Mouse (Mus musculus): ENCODE data around the gene Sox5. TPM values are rescaled to one million over a fixed set of nuclear protein-coding genes. Genes with fewer than 3 reads are reported as not detected.

The Sox5 gene
- 10 to 100 TPM; 15.5 to 16.1 TPM for total RNA-seq (2021)
- long read RNA-seq, experiment 1, partial matches to known transcripts = 1 of 1 reads
- long read RNA-seq, experiment 1, other reads (novel, unspliced or antisense) = 0 of 1 reads
- long read RNA-seq, experiment 2, partial matches to known transcripts = 1 of 6 reads
- long read RNA-seq, experiment 2, other reads (novel, unspliced or antisense) = 4 of 6 reads

GRCm38 (mm10) chr6:144781431-144782030, at the start of gene Sox5:
Gene Sox5, minus strand, starts transcription at chr6:144781977.
- DNase-seq (ENCODE audit: low spot score in 2 of 2) = peak; percentile 20 to 33

- DNase-seq (ENCODE audit: low spot score in 2 of 2) = no peak
These were observed 43.3 kb upstream of the Sox5 start for GRCm38 (mm10) chr6:144825018-144825602.

GRCm38 (mm10) chr6:144824153-144824552, 42.4 kb upstream of the Sox5 start:
- no peak for DNase-seq (ENCODE audit: low spot score in 2 of 2)

GRCm38 (mm10) chr6:144822594-144822993, 40.8 kb upstream of the Sox5 start:
- no peak for DNase-seq (ENCODE audit: low spot score in 2 of 2)

- DNase-seq (ENCODE audit: low spot score in 2 of 2) = no peak
These were observed 39.2 kb upstream of the Sox5 start for GRCm38 (mm10) chr6:144821019-144821418.

GRCm38 (mm10) chr6:144818016-144818415, 36.2 kb upstream of the Sox5 start:
- no peak for DNase-seq (ENCODE audit: low spot score in 2 of 2)

- DNase-seq (ENCODE audit: low spot score in 2 of 2) = no peak
These were observed 35.7 kb upstream of the Sox5 start for GRCm38 (mm10) chr6:144817329-144817932.

GRCm38 (mm10) chr6:144815542-144815941, 33.8 kb upstream of the Sox5 start:
- DNase-seq (ENCODE audit: low spot score in 2 of 2) = no peak

GRCm38 (mm10) chr6:144814931-144815364, 33.2 kb upstream of the Sox5 start:
- DNase-seq (ENCODE audit: low spot score in 2 of 2) = peak in 1 of 2 experiments; percentile 12

GRCm38 (mm10) chr6:144804321-144804720, 22.5 kb upstream of the Sox5 start:
- no peak for DNase-seq (ENCODE audit: low spot score in 2 of 2)

- DNase-seq (ENCODE audit: low spot score in 2 of 2) = no peak
These were observed 21.3 kb upstream of the Sox5 start for GRCm38 (mm10) chr6:144803063-144803462.

GRCm38 (mm10) chr6:144794356-144794755, 12.6 kb upstream of the Sox5 start:
- no peak for DNase-seq (ENCODE audit: low spot score in 2 of 2)

- DNase-seq (ENCODE audit: low spot score in 2 of 2) = no peak
These were observed 11.1 kb upstream of the Sox5 start for GRCm38 (mm10) chr6:144792871-144793270.

GRCm38 (mm10) chr6:144783295-144783694, 1.5 kb upstream of the Sox5 start:
- DNase-seq (ENCODE audit: low spot score in 2 of 2) = no peak

- no peak for DNase-seq (ENCODE audit: low spot score in 2 of 2)
These were observed 1.1 kb upstream of the Sox5 start for GRCm38 (mm10) chr6:144782866-144783265.

- DNase-seq (ENCODE audit: low spot score in 2 of 2) = peak in 1 of 2 experiments; percentile 10
These were observed 467 bp upstream of the Sox5 start for GRCm38 (mm10) chr6:144782031-144782857.

- no peak for DNase-seq (ENCODE audit: low spot score in 2 of 2)
These were observed 1.0 kb downstream of the Sox5 start for GRCm38 (mm10) chr6:144780608-144781285.

GRCm38 (mm10) chr6:144779945-144780607, 1.7 kb downstream of the Sox5 start:
- no peak for DNase-seq (ENCODE audit: low spot score in 2 of 2)

GRCm38 (mm10) chr6:144777356-144778035, 4.3 kb downstream of the Sox5 start:
- no peak for DNase-seq (ENCODE audit: low spot score in 2 of 2)

GRCm38 (mm10) chr6:144773736-144774135, 8.0 kb downstream of the Sox5 start:
- DNase-seq (ENCODE audit: low spot score in 2 of 2) = no peak

Data from adrenal gland, postnatal 4 days (tissue).